Mouse (Mus musculus): ENCODE data around the gene Nt5dc3. TPM values are rescaled to one million over a fixed set of nuclear protein-coding genes. Genes with fewer than 3 reads are reported as not detected.

Gene Nt5dc3
- polyA plus RNA-seq, 1 experiment from 2014 or later = 17.2 TPM

GRCm38 (mm10) chr10:86758211-86758610, 20.6 kb upstream of the Nt5dc3 start:
- Histone ChIP-seq H3K4me3 (replicated peaks; ENCODE audit: low read depth, low read length) (no peak overlapping the region), H3K9ac (replicated peaks; ENCODE audit: low read length) (no peak overlapping the region), H3K4me2 (ENCODE audit: low read length) (no peak overlapping the region), H3K4me1 (ENCODE audit: control insufficient read depth, insufficient read depth, low read length) (0 out of 2 replicates have a peak, but pooled peaks cover 4% of the 10 kb centered on the region), H3K36me3 (ENCODE audit: control insufficient read depth, insufficient read depth, low read length) (no peaks in the 10 kb centered on the region), H3K27me3 (ENCODE audit: control insufficient read depth, insufficient read depth, low read length) (no peaks in the 10 kb centered on the region), H3K27ac (replicated peaks; ENCODE audit: low read depth, low read length) (no peak overlapping the region), H3K9me3 (ENCODE audit: control insufficient read depth, low read length) (no peaks in the 10 kb centered on the region)
- no peak for ATAC-seq (ENCODE audit: low FRiP score, low TSS enrichment)
- no peak for DNase-seq
- WGBS = 88% methylated on average over 6 of the region's 6 CpGs

- H3K27ac ChIP-seq (replicated peaks; ENCODE audit: low read depth, low read length) = 0 out of 2 replicates have a peak overlapping the region, but pooled peaks have one; percentile 13
- H3K4me2 ChIP-seq (ENCODE audit: low read length) = no peak overlapping the region
- DNase-seq (no peak), ATAC-seq (ENCODE audit: low FRiP score, low TSS enrichment) (no peak; the same call in 1 of the 2 replicates)
- no peaks in the 10 kb centered on the region for H3K36me3 ChIP-seq (ENCODE audit: control insufficient read depth, insufficient read depth, low read length)
- H3K9ac ChIP-seq (replicated peaks; ENCODE audit: low read length) = no peak overlapping the region
- H3K9me3 ChIP-seq (ENCODE audit: control insufficient read depth, low read length) = no peaks in the 10 kb centered on the region
- no peaks in the 10 kb centered on the region for H3K27me3 ChIP-seq (ENCODE audit: control insufficient read depth, insufficient read depth, low read length)
- H3K4me1 ChIP-seq (ENCODE audit: control insufficient read depth, insufficient read depth, low read length) = 0 out of 2 replicates have a peak, but pooled peaks cover 4% of the 10 kb centered on the region
- no peak overlapping the region for H3K4me3 ChIP-seq (replicated peaks; ENCODE audit: low read depth, low read length)
- WGBS = 90% methylated on average over 1 of the region's 1 CpGs
Measured at GRCm38 (mm10) chr10:86761236-86761635, 17.6 kb upstream of the Nt5dc3 start.

DNA sequence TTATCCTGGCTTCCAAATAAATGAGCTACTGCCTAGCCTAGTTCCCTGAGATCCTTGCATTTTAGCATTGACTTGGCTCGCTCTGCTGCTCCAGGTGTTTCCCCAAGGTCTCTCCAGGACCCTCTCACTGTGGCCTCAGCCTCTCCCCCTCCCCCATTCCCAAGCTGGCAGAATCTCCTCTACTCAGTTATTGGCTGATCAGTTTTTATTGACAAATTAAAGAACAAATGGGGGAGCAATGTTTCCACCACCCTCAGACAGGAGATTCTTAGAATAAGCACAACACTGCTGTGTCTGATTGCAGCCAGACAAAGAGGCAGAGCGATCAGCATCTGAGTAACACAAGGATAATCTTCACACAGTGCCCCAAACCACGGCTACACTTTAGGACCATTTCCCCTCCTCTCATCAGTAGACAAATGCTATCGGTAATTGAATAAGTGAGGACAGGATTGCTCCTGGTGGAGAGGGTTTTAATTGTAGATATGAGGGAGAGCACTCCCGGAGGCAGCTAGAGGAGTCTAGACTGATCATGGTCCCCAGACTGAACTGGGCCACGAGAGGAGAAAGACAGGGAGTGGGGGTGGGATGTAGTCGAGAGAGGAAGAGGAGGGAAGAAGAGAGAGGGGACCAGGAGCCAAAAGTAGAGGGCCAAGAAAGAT, 17.0 kb upstream of the Nt5dc3 start:
- Histone ChIP-seq H3K4me3 (replicated peaks; ENCODE audit: low read depth, low read length) (no peak overlapping the region), H3K9me3 (ENCODE audit: control insufficient read depth, low read length) (no peaks in the 10 kb centered on the region), H3K9ac (replicated peaks; ENCODE audit: low read length) (no peak overlapping the region; the same call in 1 of the 2 replicates), H3K27ac (replicated peaks; ENCODE audit: low read depth, low read length) (peak overlapping the region; percentile 61), H3K36me3 (ENCODE audit: control insufficient read depth, insufficient read depth, low read length) (no peaks in the 10 kb centered on the region), H3K4me2 (ENCODE audit: low read length) (no peak overlapping the region), H3K4me1 (ENCODE audit: control insufficient read depth, insufficient read depth, low read length) (0 out of 2 replicates have a peak, but pooled peaks cover 4% of the 10 kb centered on the region), H3K27me3 (ENCODE audit: control insufficient read depth, insufficient read depth, low read length) (no peaks in the 10 kb centered on the region)
- ATAC-seq (ENCODE audit: low FRiP score, low TSS enrichment) (peak; percentile 60; the same call in 1 of the 2 replicates), DNase-seq (peak; percentile 54)
- WGBS = 51% methylated on average over 7 of the region's 7 CpGs

DNA sequence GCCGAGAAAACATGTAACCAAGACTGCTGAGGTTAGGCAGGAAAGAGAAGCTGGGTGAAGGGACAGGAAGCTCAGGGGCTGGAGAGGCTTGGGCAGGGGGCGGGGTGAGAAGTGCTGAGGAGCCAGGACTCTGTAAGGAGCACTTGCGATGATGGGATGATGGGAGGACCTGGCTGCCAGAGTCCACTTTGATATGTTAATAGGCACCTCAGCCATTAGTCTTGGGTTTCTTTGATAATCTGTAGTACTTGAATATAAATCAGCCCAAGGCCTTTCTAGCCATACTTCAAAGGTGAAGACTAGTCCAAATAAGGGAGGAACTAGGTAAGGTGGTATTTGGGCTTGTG, 16.4 kb upstream of the Nt5dc3 start:
- ATAC-seq (ENCODE audit: low FRiP score, low TSS enrichment) = peak; percentile 44; the same call in 1 of the 2 replicates
- H3K27ac ChIP-seq (replicated peaks; ENCODE audit: low read depth, low read length) = peak overlapping the region; percentile 61
- 0 out of 2 replicates have a peak, but pooled peaks cover 4% of the 10 kb centered on the region for H3K4me1 ChIP-seq (ENCODE audit: control insufficient read depth, insufficient read depth, low read length)
- no peak overlapping the region for H3K4me3 ChIP-seq (replicated peaks; ENCODE audit: low read depth, low read length)
- H3K9me3 ChIP-seq (ENCODE audit: control insufficient read depth, low read length) = no peaks in the 10 kb centered on the region
- no peak overlapping the region for H3K4me2 ChIP-seq (ENCODE audit: low read length)
- no peak overlapping the region for H3K9ac ChIP-seq (replicated peaks; ENCODE audit: low read length)
- H3K27me3 ChIP-seq (ENCODE audit: control insufficient read depth, insufficient read depth, low read length) = no peaks in the 10 kb centered on the region
- no peaks in the 10 kb centered on the region for H3K36me3 ChIP-seq (ENCODE audit: control insufficient read depth, insufficient read depth, low read length)
- no peak for DNase-seq
- 71% methylated on average over 3 of the region's 3 CpGs for WGBS

- 0 out of 2 replicates have a peak, but pooled peaks cover 4% of the 10 kb centered on the region for H3K4me1 ChIP-seq (ENCODE audit: control insufficient read depth, insufficient read depth, low read length)
- no peaks in the 10 kb centered on the region for H3K36me3 ChIP-seq (ENCODE audit: control insufficient read depth, insufficient read depth, low read length)
- no peak for DNase-seq
- ATAC-seq (ENCODE audit: low FRiP score, low TSS enrichment) = no peak
- H3K9me3 ChIP-seq (ENCODE audit: control insufficient read depth, low read length) = no peaks in the 10 kb centered on the region
- 97% methylated on average over 5 of the region's 5 CpGs for WGBS
- H3K27me3 ChIP-seq (ENCODE audit: control insufficient read depth, insufficient read depth, low read length) = no peaks in the 10 kb centered on the region
- no peak within 1 kb of the TSS for H3K27ac ChIP-seq (replicated peaks; ENCODE audit: low read depth, low read length)
- no peak within 1 kb of the TSS for H3K4me2 ChIP-seq (ENCODE audit: low read length)
- no peak within 1 kb of the TSS for H3K9ac ChIP-seq (replicated peaks; ENCODE audit: low read length)
- no peak within 1 kb of the TSS for H3K4me3 ChIP-seq (replicated peaks; ENCODE audit: low read depth, low read length)
Measured at GRCm38 (mm10) chr10:86763672-86764071, 15.1 kb upstream of the Nt5dc3 start, which contains the start of gene Gm49358. Gm49358 (plus strand) TSS chr10:86763972.

DNA sequence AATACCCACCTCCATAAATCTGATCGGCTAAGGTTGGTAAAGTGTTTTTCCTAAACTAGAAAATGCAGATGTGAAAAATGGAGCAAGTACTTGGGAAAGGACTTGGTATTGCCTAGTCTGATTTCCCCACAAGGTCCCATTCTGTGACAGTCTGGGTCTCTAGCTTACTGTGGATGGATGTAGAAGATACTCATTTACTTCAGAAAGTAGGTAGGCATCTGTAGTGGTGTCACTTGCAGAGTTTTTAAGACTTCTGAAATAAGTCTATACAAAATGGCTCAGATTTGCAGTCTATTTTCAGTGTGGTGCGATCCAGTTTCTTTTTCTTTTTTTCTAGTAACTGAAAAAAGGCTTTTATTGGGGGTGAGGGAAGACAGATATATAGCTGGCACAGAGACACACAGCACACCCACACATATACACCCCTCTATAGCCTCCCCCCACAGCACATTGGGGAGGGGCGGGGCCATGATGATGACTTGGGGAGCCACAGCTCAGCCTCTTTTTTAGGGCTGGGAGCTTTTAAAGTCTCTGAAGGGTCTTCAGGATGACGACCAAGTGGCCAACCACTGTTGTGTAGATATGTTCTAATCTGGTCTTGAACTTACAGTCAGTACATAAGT, 13.3 kb upstream of the Nt5dc3 start:
- no peak overlapping the region for H3K9ac ChIP-seq (replicated peaks; ENCODE audit: low read length)
- 96% methylated on average over 4 of the region's 4 CpGs for WGBS

DNA sequence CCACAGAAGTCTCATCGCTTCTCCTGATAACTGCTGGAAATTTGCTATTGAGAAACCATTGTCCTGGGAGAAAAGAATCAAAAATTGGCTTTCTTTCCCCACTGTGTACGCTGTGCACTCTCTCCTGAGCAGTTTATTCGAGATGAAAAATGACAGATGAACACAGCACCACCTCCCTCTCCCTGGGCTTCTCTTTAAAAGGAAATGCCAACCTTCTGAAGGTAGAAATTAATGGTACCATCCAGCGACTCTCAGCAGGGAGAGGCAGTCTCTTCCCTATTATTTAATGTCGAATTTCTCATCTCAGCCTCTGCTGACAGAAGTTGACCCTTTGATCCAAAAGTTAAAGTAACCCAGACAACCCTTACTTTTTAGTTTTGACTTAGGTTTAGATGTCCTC, 9.6 kb upstream of the Nt5dc3 start:
- Histone ChIP-seq H3K9ac (replicated peaks; ENCODE audit: low read length) (no peak overlapping the region), H3K9me3 (ENCODE audit: control insufficient read depth, low read length) (no peaks in the 10 kb centered on the region), H3K27ac (replicated peaks; ENCODE audit: low read depth, low read length) (peak overlapping the region; percentile 60), H3K4me3 (replicated peaks; ENCODE audit: low read depth, low read length) (no peak overlapping the region), H3K4me1 (ENCODE audit: control insufficient read depth, insufficient read depth, low read length) (peaks cover 13% of the 10 kb centered on the region), H3K4me2 (ENCODE audit: low read length) (no peak overlapping the region), H3K36me3 (ENCODE audit: control insufficient read depth, insufficient read depth, low read length) (no peaks in the 10 kb centered on the region), H3K27me3 (ENCODE audit: control insufficient read depth, insufficient read depth, low read length) (no peaks in the 10 kb centered on the region)
- DNase-seq (no peak), ATAC-seq (ENCODE audit: low FRiP score, low TSS enrichment) (no peak)
- WGBS = 70% methylated on average over 5 of the region's 5 CpGs

More for the DNA sequence above, 13.3 kb upstream of the Nt5dc3 start:
- Histone ChIP-seq H3K4me1 (ENCODE audit: control insufficient read depth, insufficient read depth, low read length) (peaks cover 18% of the 10 kb centered on the region), H3K4me3 (replicated peaks; ENCODE audit: low read depth, low read length) (no peak overlapping the region), H3K4me2 (ENCODE audit: low read length) (no peak overlapping the region), H3K36me3 (ENCODE audit: control insufficient read depth, insufficient read depth, low read length) (no peaks in the 10 kb centered on the region), H3K27me3 (ENCODE audit: control insufficient read depth, insufficient read depth, low read length) (no peaks in the 10 kb centered on the region), H3K27ac (replicated peaks; ENCODE audit: low read depth, low read length) (no peak overlapping the region), H3K9me3 (ENCODE audit: control insufficient read depth, low read length) (no peaks in the 10 kb centered on the region)
- ATAC-seq (ENCODE audit: low FRiP score, low TSS enrichment) (no peak), DNase-seq (no peak)

DNA sequence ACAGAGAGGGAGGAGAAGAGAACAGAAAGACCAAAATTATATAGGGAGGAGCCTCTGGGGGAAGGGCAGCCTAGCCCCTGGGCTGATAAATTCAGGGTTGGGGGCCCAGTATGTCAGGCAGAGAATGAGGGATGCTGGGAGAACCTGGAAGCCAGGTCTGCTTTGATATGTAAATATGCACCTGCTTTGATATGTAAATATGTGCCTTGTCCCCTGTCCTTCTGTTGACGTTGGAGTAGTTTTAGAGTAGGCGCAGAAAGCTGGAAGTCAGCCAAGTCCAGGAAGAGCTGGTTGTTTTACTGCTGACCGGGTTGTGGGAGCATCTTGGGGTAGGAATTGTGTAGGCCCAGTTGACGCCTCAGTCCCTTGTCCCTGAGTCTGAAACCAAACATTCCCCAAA, 9.0 kb upstream of the Nt5dc3 start:
- ATAC-seq (ENCODE audit: low FRiP score, low TSS enrichment) = peak; percentile 77
- H3K9me3 ChIP-seq (ENCODE audit: control insufficient read depth, low read length) = no peaks in the 10 kb centered on the region
- no peak overlapping the region for H3K4me3 ChIP-seq (replicated peaks; ENCODE audit: low read depth, low read length)
- H3K27me3 ChIP-seq (ENCODE audit: control insufficient read depth, insufficient read depth, low read length) = no peaks in the 10 kb centered on the region
- DNase-seq = peak; percentile 65
- 20% methylated on average over 4 of the region's 4 CpGs for WGBS
- no peak overlapping the region for H3K4me2 ChIP-seq (ENCODE audit: low read length)
- H3K27ac ChIP-seq (replicated peaks; ENCODE audit: low read depth, low read length) = peak overlapping the region; percentile 60
- no peak overlapping the region for H3K9ac ChIP-seq (replicated peaks; ENCODE audit: low read length)
- H3K4me1 ChIP-seq (ENCODE audit: control insufficient read depth, insufficient read depth, low read length) = peaks cover 13% of the 10 kb centered on the region
- no peaks in the 10 kb centered on the region for H3K36me3 ChIP-seq (ENCODE audit: control insufficient read depth, insufficient read depth, low read length)

DNA sequence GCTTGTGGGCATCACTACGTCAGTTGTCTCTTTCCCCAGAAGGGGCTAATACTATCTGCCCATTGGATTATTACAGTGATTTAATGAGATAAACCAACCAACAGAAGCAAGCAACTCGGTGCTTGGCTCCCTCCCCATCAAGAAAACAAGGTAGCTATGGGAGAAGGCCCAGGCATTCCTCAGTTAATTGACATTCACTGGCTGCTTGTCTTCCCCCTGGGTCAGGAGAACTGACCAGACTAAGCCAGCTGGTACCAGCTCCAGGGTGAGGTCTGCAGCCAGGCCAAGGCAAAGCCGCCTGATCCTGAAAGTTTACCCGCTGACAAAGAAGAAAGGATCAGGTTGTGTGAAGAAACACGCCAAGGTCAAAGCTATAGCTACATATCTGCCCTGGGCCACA, 7.1 kb upstream of the Nt5dc3 start:
- Histone ChIP-seq H3K4me3 (replicated peaks; ENCODE audit: low read depth, low read length) (no peak overlapping the region), H3K27me3 (ENCODE audit: control insufficient read depth, insufficient read depth, low read length) (no peaks in the 10 kb centered on the region), H3K4me2 (ENCODE audit: low read length) (no peak overlapping the region), H3K9me3 (ENCODE audit: control insufficient read depth, low read length) (no peaks in the 10 kb centered on the region), H3K9ac (replicated peaks; ENCODE audit: low read length) (no peak overlapping the region), H3K4me1 (ENCODE audit: control insufficient read depth, insufficient read depth, low read length) (peaks cover 13% of the 10 kb centered on the region), H3K27ac (replicated peaks; ENCODE audit: low read depth, low read length) (no peak overlapping the region), H3K36me3 (ENCODE audit: control insufficient read depth, insufficient read depth, low read length) (no peaks in the 10 kb centered on the region)
- whole genome bisulfite sequencing = 87% methylated on average over 5 of the region's 5 CpGs
- DNase-seq (no peak), ATAC-seq (ENCODE audit: low FRiP score, low TSS enrichment) (no peak)

All from midbrain, embryonic 14.5 days (tissue).